Mouse (Mus musculus) C2C12 (cell line): ENCODE results near the gene Rpl36a.

ENCODE experiments used
- CEBPB ChIP-seq: IDR thresholded peaks from one replicate; pipeline ENCODE4 v1.6.1; 2011; ENCODE audit warnings: low read depth, mild to moderate bottlenecking, control low read depth, moderate library complexity
- CTCF ChIP-seq: IDR thresholded peaks from one replicate; pipeline ENCODE4 v1.5.1; 2011; ENCODE audit not compliant: control insufficient read depth, insufficient read depth, insufficient read length
- MAX ChIP-seq: IDR thresholded peaks from one replicate; pipeline ENCODE4 v1.6.1; 2011; ENCODE audit warnings: mild to moderate bottlenecking, control low read depth
- MYOD1 ChIP-seq: IDR thresholded peaks from one replicate; pipeline ENCODE4 v1.6.1; 2011; ENCODE audit warnings: low read depth; ENCODE audit not compliant: control insufficient read depth, insufficient read length
- MYOG ChIP-seq: IDR thresholded peaks from one replicate; pipeline ENCODE4 v1.6.1; 2011; ENCODE audit not compliant: control insufficient read depth, insufficient read length; ENCODE audit errors: extremely low read depth
- USF1 ChIP-seq: IDR thresholded peaks from one replicate; pipeline ENCODE4 v1.6.1; 2011; ENCODE audit warnings: low read depth, mild to moderate bottlenecking, control low read depth, moderate library complexity

GRCm38 (mm10) chrX:134635860-134636259 lies 50.4 kb downstream of the Rpl36a start:
- TF ChIP-seq MAX (no peak), MYOD1 (no peak), USF1 (no peak), CTCF (no peak), MYOG (no peak), CEBPB (no peak)
